Mouse (Mus musculus) intestine, embryonic 16.5 days (tissue): ENCODE results near the gene Gm3409. TPM values are rescaled to one million over a fixed set of nuclear protein-coding genes. Genes with fewer than 3 reads are reported as not detected.
"Not testable (repeated sequence)": the region's sequence is repeated elsewhere in the genome, so short reads cannot be mapped to it uniquely, and the experiment has no call there.

Experiments used
- ATAC-seq: fragments of 200-750 bp; cut with Nextera tagmentation; 2 replicates; pipeline ENCODE4 v1.8.0; 2017; ENCODE audit warnings: moderate TSS enrichment, moderate library complexity
- H3K27ac ChIP-seq: fragments of 300-500 bp; sonication (generic); 2 replicates; pipeline ENCODE4 v1.5.1; 2014; ENCODE audit warnings: mild to moderate bottlenecking, low read length
- H3K27me3 ChIP-seq: fragments of 300-500 bp; sonication (generic); replicated peaks from 2 replicates; pipeline ENCODE4 v1.6.1; 2014; ENCODE audit warnings: low read length, control low read depth, mixed read lengths; ENCODE audit not compliant: control insufficient read depth, insufficient read depth
- H3K36me3 ChIP-seq: fragments of 300-500 bp; sonication (generic); 2 replicates; pipeline ENCODE4 v1.6.1; 2014; ENCODE audit warnings: low read length, control low read depth; ENCODE audit not compliant: control insufficient read depth, insufficient read depth
- H3K4me1 ChIP-seq: fragments of 300-500 bp; sonication (generic); 2 replicates; pipeline ENCODE4 v1.6.1; 2014; ENCODE audit warnings: low read length, control low read depth, mixed read lengths; ENCODE audit not compliant: control insufficient read depth, insufficient read depth
- H3K4me2 ChIP-seq: fragments of 300-500 bp; sonication (generic); 2 replicates; pipeline ENCODE4 v1.6.1; 2014; ENCODE audit warnings: low read depth, low read length, control low read depth
- H3K4me3 ChIP-seq: fragments of 300-500 bp; sonication (generic); 2 replicates; pipeline ENCODE4 v1.5.1; 2014; ENCODE audit warnings: mild to moderate bottlenecking, low read length
- H3K9ac ChIP-seq: fragments of 300-500 bp; sonication (generic); 2 replicates; pipeline ENCODE4 v1.6.1; 2014; ENCODE audit warnings: low read depth, low read length
- H3K9me3 ChIP-seq: fragments of 300-500 bp; sonication (generic); 2 replicates; pipeline ENCODE4 v1.6.1; 2016; ENCODE audit warnings: low read length, control low read depth; ENCODE audit not compliant: control insufficient read depth
- WGBS: fragments of 180-500 bp; shearing (Covaris S2); extraction: QIAGEN DNeasy Blood & Tissue Kit; methylation state at CpG from one replicate; pipeline ENCODE4 v1.1.7; 2014; 5-methylcytosine and 5-hydroxymethylcytosine counted together
- polyA plus RNA-seq: library from polyadenylated mRNA; unstranded; fragments of >200 nt; fragmentation: Nextera tagmentation; extraction: Ambion mirVana; gene quantifications from 2 replicates; pipeline ENCODE4 v1.2.1, GENCODE M21; 2015

Gene Gm3409
- polyA plus RNA-seq, 1 experiment from 2014 or later, result not detected

DNA sequence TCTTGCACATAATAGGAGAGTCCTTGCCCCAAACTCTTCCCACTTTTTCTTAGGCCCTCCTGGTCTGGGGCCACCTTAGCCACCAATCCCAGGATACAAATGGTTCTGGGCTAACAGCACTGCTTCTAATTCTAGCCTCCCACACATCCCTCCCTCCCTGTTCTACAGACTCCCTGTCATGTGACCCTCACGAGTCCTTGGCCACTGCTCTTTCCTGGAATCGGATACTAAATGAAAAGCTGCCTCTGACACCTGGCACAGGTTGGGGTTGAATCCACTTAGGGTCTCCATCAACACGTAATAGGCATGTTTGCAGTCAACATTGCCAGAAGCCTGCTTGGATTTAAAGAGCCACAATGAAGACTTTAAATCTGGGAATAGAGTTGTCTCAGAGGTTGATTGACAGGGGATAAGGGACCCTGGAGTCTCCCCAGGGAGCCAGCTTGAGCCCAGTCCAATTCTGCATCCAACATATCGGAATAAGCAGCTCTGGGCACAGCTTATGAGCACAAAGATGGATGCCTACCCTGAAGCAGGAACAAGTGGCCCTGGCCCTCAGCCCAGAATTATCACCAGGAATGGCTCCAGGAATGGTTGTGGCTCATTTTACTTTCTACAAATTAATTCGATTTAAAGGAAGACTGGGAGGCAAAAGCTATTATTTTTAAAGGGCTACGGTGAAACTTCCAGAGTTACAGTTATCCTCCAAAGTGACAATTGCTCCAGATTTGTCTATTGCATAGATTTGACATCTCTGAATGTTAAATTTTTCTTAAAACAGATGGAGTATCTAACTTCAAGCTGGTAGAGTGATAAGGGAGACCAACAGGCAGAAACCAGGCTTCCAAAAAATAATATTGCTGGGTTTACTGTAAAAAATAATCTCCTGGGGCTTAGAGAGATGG is 34.6 kb downstream of the Gm3409 start:
- not testable (repeated sequence) for H3K4me2 ChIP-seq, H3K36me3 ChIP-seq, H3K9me3 ChIP-seq, H3K9ac ChIP-seq, H3K27me3 ChIP-seq, H3K4me1 ChIP-seq, H3K27ac ChIP-seq, H3K4me3 ChIP-seq
- 64% methylated on average over 6 of the region's 6 CpGs for WGBS
- 0 out of 2 replicates have a peak, but pooled peaks have one; percentile 36 for ATAC-seq

DNA sequence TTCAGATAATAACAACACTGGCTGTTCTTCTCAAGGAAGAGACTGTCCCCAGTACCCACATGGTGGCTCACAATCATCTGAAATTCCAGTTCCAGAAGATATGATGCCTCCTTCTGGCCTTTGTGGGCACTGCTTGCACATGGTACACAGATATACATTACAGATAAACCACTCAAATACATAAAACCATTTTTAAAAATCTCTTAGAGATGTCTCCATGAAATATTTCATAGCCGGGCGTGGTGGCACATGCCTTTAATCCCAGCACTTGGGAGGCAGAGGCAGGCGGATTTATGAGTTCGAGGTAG is 35.2 kb downstream of the Gm3409 start:
- H3K27me3 ChIP-seq, H3K9me3 ChIP-seq, H3K36me3 ChIP-seq, ATAC-seq, H3K4me3 ChIP-seq, H3K4me1 ChIP-seq, H3K27ac ChIP-seq, H3K9ac ChIP-seq, H3K4me2 ChIP-seq: not testable (repeated sequence)
- 92% methylated on average over 4 of the region's 4 CpGs for WGBS

DNA sequence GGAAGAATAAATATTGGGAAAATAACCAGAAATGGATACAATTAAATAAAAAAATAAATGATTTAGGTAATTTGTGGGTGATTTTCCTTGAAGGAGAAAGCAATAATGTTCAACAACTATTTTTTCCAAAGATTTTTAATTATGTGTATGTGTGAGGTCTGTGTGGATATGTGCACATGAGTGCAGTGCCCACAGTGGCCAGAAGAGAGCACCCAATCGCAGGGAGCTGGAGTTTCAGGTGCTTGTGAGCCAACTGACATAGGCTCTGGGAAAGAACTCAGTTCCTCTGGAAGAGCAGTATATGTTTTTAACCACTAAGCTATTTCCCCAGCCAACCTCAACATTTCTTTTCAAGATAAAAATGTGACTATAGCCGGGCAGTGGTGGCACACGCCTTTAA is 39.2 kb downstream of the Gm3409 start:
- Histone ChIP-seq H3K9ac (no peak overlapping the region), H3K9me3 (no peaks in the 10 kb centered on the region), H3K4me1 (no peaks in the 10 kb centered on the region), H3K27me3 (no peaks in the 10 kb centered on the region), H3K4me3 (no peak overlapping the region), H3K4me2 (no peak overlapping the region), H3K36me3 (no peaks in the 10 kb centered on the region), H3K27ac (no peak overlapping the region)
- ATAC-seq, result no peak
- 89% methylated on average over 3 of the region's 3 CpGs for WGBS

DNA sequence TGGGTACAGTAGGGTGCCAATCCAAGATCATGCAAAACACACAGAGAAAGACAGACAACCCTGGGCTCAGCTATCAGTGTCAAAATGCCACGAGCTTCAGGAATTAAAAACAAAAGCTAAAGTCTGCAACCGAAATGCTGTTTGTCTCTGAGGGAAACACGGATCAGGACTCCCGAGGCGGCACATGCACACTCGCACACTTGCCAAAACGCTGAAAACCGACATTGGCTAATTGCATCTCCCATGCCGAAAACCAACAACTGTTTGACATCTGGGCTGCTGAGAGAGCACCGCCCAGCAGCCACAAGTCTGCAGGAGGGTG is 46.7 kb downstream of the Gm3409 start:
- no peak overlapping the region for H3K27ac ChIP-seq
- H3K9me3 ChIP-seq, result no peaks in the 10 kb centered on the region
- H3K4me1 ChIP-seq, result peaks cover 6% of the 10 kb centered on the region; the same call in 1 of the 2 replicates
- H3K4me2 ChIP-seq, result peak overlapping the region; percentile 93
- no peaks in the 10 kb centered on the region for H3K36me3 ChIP-seq
- H3K27me3 ChIP-seq, result peaks cover 32% of the 10 kb centered on the region
- 8% methylated on average over 10 of the region's 10 CpGs for WGBS
- peak overlapping the region; percentile 50 for H3K4me3 ChIP-seq
- no peak overlapping the region for H3K9ac ChIP-seq
- ATAC-seq, result no peak

DNA sequence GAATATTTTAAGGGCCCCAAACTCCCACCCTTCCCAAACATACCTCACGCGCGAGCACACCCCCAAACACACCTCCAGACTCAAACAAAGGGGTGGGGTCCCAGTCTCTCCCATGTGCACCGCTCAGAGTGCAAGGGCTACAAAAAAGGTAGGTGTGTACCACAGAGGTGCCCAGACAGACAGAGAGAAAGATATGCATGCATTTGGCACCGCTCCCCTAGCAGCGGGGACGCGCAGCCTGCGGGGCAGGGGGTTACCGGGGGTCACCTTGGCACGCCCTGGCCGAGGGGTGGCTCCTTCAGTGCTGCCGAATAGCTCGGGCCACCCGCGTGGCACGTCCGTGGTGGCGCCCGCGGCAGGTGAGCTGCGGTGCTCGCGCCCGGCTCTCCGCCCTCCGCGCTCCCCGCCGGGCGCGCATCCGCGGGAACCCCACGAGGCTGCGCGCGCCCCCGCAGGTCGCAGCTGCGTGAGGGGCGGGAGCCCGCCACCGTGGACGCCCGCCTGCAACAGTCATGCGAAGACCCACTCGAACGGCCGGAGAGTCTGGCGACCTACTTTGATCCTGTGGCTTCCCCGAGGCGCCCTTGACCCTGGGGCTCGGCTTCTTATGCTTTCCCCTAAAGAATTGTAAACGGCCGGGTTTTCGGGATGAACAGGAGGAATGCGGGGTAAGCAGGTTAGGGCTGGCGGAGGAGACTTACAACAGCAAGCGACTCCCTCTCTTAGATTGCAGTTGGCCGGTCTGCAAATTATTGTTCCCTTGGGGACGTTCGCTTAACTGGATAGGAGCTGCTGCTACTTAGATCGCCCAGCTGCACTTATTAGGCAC is 47.2 kb downstream of the Gm3409 start, which contains the start of gene Gpr12:
Gene Gpr12 (minus strand): TSS at position 762 of the 829 bp plus-strand sequence.
- Histone ChIP-seq H3K4me3 (peak within 1 kb of the TSS; percentile 50), H3K4me2 (peak within 1 kb of the TSS; percentile 93), H3K9ac (peak within 1 kb of the TSS; percentile 43; the same call in 1 of the 2 replicates), H3K27me3 (peaks cover 32% of the 10 kb centered on the region), H3K27ac (no peak within 1 kb of the TSS), H3K4me1 (peaks cover 6% of the 10 kb centered on the region; the same call in 1 of the 2 replicates), H3K9me3 (no peaks in the 10 kb centered on the region), H3K36me3 (no peaks in the 10 kb centered on the region)
- ATAC-seq, result peak; percentile 31; the same call in 1 of the 2 replicates
- under 1% methylated on average over 64 of the region's 64 CpGs for WGBS

DNA sequence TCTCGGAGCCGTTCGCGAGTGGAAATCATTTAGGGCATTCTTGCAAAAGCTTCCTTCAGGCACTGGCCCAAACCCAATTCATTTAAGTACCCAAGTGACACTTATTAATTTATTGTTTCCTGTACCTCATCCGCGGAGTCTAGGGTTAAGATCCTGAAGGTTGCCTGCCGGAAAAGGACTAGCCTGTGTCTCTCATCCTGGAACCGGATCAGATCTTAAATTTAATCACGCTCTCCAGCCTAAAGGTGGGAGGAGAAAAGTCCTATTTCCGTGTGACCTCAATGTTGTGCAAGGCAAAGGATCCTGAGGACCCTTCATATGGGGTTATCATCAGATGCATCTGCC is 47.8 kb downstream of the Gm3409 start:
- no peak overlapping the region for H3K27ac ChIP-seq
- H3K4me3 ChIP-seq, result peak overlapping the region; percentile 50
- 4% methylated on average over 10 of the region's 10 CpGs for WGBS
- 0 out of 2 replicates have a peak, but pooled peaks have one; percentile 18 for ATAC-seq
- H3K4me2 ChIP-seq, result peak overlapping the region; percentile 93
- no peaks in the 10 kb centered on the region for H3K36me3 ChIP-seq
- H3K9me3 ChIP-seq, result no peaks in the 10 kb centered on the region
- peaks cover 32% of the 10 kb centered on the region for H3K27me3 ChIP-seq
- H3K4me1 ChIP-seq, result peaks cover 6% of the 10 kb centered on the region; the same call in 1 of the 2 replicates
- H3K9ac ChIP-seq, result no peak overlapping the region

DNA sequence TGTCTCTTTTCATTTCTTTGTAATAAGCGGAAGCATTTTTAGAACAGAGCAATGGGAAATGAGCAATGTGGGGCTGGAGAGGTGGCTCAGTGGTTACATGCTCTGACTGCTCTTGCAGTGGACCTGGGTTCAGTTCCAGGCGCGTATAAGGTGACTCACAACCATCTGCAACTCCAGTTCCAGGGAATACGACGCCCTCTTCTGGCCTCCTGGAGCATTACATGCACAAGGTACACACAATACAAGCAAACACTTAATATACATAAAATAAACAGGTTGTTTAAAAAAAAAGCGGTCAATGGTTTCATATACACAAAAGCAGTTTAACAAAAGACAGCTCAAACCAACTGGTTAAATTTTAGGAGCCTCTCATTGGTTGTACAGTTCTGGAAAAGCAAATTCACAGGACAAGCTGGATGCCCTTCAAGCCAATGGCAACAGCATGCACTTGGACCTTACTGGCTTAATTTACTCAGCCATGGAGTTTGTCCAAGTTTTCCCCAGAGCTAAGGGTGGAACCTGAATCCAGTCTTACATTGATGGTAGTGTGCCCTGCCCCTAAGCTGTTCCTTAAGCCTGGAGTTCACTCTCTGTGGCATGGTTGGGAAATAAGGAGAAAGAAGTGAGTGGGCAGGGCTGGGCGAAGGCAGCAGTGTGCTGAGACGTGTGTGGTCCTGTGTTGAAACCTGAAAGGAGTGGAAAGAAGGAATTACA is 49.1 kb downstream of the Gm3409 start:
- no peak for ATAC-seq
- Histone ChIP-seq H3K4me2 (no peak overlapping the region), H3K9me3 (no peaks in the 10 kb centered on the region), H3K27me3 (peaks cover 32% of the 10 kb centered on the region), H3K9ac (no peak overlapping the region), H3K36me3 (no peaks in the 10 kb centered on the region), H3K4me1 (peaks cover 6% of the 10 kb centered on the region; the same call in 1 of the 2 replicates), H3K4me3 (no peak overlapping the region), H3K27ac (no peak overlapping the region)
- 74% methylated on average over 8 of the region's 8 CpGs for WGBS
